Mouse (Mus musculus) yolk sac, embryonic 10.5 days (tissue): ENCODE measurements at regions not wholly inside any gene's neighbourhood (a gene's known extent, or its start where the extent isn't known, plus 50 kb on each side); places are given as distances from the start of the nearest gene placed in this dataset.
A peak's percentile ranks its signal among the peaks of the same experiment; 100 is the strongest.
"Not testable (repeated sequence)": the region's sequence is repeated elsewhere in the genome, so short reads cannot be mapped to it uniquely, and the experiment has no call there.

Source experiments
- DNase-seq: peaks from one replicate; pipeline ENCODE4 v3.0.0-alpha.2; 2017; ENCODE audit warnings: low spot score

GRCm38 (mm10) chr17:69563165-69563564 lies 124.0 kb downstream of the Akain1 start:
- DNase-seq, result peak; percentile 13

GRCm38 (mm10) chr17:69571070-69571669 lies 132.0 kb downstream of the Akain1 start:
- not testable (repeated sequence) for DNase-seq

- no peak for DNase-seq
Measured at GRCm38 (mm10) chr17:69590553-69590952, 151.4 kb downstream of the Akain1 start.

- DNase-seq, result no peak
Measured at GRCm38 (mm10) chr17:69597773-69598295, 158.7 kb downstream of the Akain1 start.

DNA sequence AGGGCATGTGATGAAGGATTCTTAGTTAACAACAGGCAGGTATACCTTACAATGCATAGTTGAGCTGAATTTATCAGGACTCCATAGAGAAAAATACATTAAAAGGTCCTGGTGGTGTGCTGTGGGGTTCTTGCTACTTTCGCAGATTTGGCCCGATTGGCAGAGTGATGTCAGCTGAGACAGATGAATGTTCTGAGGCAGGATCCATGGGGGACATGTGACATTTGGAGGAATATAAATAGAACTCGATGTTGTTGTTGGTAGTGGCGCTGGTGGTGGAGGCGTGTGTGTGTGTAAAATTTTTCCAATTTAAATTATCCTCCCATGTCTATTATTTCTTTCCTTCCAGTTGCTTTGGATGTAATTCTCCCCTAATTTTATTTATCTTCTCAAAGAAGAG lies 159.3 kb downstream of the Akain1 start:
- DNase-seq, result no peak

DNA sequence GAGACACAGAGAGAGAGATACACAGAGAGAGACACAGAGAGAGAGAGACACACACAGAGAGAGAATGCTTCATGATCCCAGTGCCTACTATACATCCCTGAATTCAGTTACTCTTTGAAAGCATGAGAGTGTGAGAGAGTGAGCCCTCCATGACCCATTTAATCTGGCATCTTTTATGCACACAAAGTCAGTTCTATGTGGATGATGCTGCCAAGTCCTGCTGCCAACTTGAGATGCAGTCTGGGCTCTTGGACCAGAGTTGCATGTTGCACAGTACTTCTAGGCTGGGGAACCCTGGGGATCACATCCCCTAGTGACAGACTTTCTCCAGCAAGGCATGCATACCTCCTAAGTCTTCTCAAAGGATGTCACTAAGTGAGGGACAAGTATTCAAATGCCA lies 164.5 kb downstream of the Akain1 start:
- no peak for DNase-seq

- no peak for DNase-seq
Measured at GRCm38 (mm10) chr17:69604698-69605097, 165.6 kb downstream of the Akain1 start.

GRCm38 (mm10) chr17:69605458-69605857 lies 166.3 kb downstream of the Akain1 start:
- no peak for DNase-seq

DNA sequence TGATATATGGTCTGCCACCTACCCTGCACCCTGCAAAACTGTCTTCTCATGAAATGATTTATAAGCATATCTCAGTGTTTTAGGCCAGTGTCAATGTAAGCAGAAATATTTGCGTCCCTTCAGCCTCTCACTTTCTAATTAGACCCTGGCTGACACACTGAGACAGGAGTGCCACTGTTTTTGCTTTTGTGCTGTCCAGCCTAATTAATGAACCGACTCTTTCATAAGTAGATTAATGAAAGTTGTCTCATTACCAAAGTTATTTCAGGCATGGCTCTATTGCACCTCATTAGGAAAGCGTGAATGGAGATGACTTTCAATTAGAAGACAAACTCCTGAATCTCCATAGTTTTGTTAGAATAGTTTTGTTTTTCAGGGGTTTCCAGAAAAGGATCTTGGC lies 192.3 kb downstream of the Akain1 start:
- DNase-seq, result no peak

GRCm38 (mm10) chr17:69650496-69650895 lies 211.4 kb downstream of the Akain1 start:
- DNase-seq, result not testable (repeated sequence)

GRCm38 (mm10) chr17:69654586-69654985 lies 215.5 kb downstream of the Akain1 start:
- no peak for DNase-seq

- no peak for DNase-seq
Measured at GRCm38 (mm10) chr17:69672530-69672929, 233.4 kb downstream of the Akain1 start.

DNA sequence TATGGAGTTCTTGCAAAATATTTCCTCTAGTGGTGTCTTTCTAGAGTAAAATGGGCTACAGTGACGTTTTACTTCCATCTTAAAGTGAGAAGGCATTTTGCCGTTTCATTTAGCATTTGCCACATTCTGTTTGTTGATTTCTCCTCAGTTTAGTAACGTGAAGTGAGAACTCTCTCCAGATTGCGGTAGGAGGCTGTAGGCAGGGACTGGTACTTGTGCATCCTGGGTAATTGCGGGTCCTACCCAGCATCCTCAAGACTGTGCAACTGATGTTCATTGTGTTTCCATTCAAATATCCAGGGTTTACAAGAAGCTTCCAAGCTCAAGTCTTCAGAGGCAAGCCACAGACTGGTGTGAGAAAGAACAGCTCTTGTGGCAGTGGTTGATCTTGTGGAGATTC lies 244.0 kb downstream of the Akain1 start:
- DNase-seq, result no peak

DNA sequence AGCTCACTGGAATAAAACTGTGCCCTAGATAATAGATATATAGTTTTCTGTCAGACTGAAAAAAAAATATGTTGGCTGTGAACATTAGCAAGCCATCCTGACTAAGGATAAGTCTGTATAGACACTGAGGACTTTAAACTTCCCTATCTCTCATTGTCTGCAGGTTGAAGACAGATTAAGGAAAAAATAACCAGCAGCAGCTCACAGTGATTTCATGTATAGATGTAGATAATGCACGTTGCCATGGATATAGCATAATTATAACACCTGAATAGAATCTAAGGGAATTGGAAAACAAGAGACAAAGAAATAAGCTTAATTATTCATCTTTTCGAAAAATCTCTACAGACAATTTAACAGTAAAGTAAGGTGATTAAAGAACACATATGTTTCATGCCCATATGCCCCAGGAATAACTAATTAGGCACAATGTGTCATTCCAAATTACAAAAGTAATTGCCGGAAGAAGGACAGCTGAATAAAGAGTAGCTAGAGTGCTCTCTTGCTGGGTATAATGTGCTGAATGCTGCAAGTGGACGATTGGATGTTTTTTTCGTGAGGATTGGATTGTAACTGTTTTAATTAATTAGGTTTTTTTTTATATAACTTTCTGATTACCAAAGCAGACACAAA lies 246.6 kb downstream of the Akain1 start:
- no peak for DNase-seq

DNA sequence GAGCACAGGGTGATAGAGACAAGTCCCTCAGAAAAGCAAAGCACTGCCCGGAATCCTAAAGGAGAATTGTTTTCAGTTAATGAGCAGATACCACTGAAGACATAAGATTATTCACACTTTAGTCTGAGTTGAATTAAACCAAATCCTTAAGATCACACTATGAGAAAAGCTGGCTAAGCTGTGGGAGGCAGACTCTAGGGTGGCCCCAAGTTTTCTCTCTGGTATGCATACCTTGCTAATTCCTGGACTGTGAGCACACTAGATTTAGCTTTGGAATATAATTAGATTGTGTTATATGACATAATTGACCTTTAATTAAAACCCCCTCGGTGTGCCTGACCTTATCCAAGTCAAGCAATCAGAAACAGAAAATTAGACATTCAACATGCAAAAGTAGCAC lies 247.3 kb downstream of the Akain1 start:
- DNase-seq, result no peak

DNA sequence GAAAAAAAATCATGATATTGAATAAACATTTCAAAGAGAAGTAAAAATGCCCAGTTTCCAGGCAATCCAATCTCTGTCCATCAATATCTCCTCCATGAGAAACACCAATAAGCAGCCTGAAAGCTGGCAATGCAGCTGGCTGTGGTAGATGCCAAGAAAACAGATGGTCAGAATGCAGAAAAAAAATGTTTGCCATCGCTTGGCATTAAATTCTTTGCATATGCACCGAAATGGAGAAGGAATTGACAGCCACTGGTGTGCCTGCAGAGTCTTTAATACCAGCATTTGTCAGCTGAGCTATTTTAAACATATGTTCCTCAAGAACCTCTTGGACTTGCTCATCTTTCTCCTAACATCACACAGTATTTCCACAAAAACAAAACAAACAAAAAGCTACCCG lies 256.2 kb downstream of the Akain1 start:
- no peak for DNase-seq

- DNase-seq, result no peak
Measured at GRCm38 (mm10) chr17:69727325-69727724, 241.5 kb upstream of the Dlgap1 start.

DNA sequence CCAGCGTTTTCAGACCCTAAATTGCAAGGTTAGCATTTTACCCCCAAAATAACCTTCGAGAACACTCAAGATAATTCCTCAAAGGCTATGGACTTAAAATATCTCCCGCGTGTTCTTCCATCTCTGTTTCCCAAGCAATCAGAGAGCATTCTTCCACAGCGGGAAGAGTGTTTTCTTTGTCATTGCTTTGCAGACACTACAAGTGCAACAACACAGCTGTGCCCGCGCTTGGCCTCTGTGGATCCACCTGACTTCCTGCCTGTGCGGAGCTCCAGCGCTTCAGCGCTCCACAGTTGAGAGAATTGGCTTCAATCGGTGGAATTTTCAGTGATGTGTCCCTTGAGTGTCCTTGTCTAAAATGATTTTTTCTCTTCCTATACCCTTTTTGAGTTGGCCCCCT lies 235.9 kb upstream of the Dlgap1 start:
- no peak for DNase-seq

GRCm38 (mm10) chr17:69736379-69737096 lies 232.3 kb upstream of the Dlgap1 start:
- no peak for DNase-seq

DNA sequence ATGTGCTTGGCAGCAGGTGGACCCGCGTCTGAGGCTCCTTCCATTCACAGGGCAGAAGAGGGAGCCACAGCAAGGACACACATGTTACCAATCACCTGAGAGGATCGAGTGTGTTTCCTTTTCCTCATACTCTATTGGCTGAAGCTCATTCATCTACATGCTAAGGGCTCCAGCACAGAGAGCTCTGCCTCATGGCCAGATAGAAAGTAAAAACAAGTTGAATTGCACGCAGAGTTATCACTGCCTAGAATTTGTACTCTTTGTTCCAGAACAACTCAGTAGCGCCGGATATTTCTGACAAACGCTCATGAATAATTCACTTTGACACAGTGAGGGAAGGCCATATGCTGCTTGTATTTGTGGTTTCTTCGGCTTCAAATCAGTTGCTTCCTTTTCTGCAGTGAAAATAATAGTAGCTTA lies 199.9 kb upstream of the Dlgap1 start:
- DNase-seq, result no peak

DNA sequence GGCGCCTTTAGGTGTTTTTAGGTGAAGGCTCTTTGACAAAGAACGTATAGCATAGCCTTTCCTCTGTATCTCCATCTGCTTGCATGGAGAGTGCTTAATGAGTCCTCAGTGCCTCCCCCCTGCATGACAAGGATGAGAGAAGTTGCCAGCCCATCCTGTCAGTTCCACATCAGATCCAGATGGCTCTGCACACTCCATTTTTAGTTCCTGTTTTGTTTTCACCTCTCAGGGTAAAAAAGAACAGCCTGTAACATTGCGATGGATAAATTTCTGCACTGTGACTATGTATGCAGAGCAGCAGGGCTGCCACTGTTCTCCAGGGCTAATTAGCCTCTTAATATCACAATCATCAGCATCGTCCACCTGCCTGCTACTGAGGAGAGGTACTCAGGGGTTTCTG lies 198.8 kb upstream of the Dlgap1 start:
- DNase-seq, result no peak

DNA sequence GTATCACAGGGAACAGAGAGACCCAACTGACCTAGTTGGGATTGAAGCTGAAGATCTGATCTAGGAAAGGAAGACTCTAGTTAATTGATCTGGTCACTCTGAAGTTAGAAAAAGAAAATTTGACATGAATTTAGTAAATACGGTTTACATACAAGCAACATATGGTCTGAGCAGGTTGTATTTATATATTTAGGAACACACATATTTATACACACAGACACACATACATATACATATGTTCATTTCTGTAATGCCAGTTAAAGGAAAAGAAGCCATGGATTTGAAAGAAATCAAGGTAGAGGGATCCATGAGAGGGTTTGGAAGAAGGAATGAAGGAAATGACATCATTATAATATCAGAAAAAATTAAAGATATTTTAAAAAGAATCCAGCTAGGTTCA lies 187.7 kb upstream of the Dlgap1 start:
- DNase-seq, result no peak

GRCm38 (mm10) chr17:69786985-69787384 lies 181.9 kb upstream of the Dlgap1 start:
- DNase-seq, result no peak
